Mouse (Mus musculus) midbrain, embryonic 11.5 days (tissue): ENCODE data around the gene Park7. TPM values are rescaled to one million over a fixed set of nuclear protein-coding genes. Genes with fewer than 3 reads are reported as not detected.

Source experiments
- ATAC-seq: fragments of 200-750 bp; cut with Nextera tagmentation; 2 replicates; pipeline ENCODE4 v1.8.0; 2017; ENCODE audit warnings: moderate TSS enrichment, moderate library complexity; ENCODE audit not compliant: low FRiP score
- DNase-seq: peaks from one replicate; pipeline ENCODE4 v3.0.0; 2015; ENCODE audit warnings: low spot score; ENCODE audit errors: missing footprints
- H3K27ac ChIP-seq: fragments of 300-500 bp; sonication (generic); 2 replicates; pipeline ENCODE4 v1.5.1; 2014; ENCODE audit warnings: low read depth, low read length
- H3K27me3 ChIP-seq: fragments of 300-500 bp; sonication (generic); 2 replicates; pipeline ENCODE4 v1.6.1; 2014; ENCODE audit warnings: mild to moderate bottlenecking, low read length, moderate library complexity, mixed read lengths; ENCODE audit not compliant: control insufficient read depth, insufficient read depth
- H3K36me3 ChIP-seq: fragments of 300-500 bp; sonication (generic); 2 replicates; pipeline ENCODE4 v1.6.1; 2014; ENCODE audit warnings: mild to moderate bottlenecking, low read length, moderate library complexity, mixed read lengths; ENCODE audit not compliant: control insufficient read depth, insufficient read depth
- H3K4me1 ChIP-seq: fragments of 300-500 bp; sonication (generic); 2 replicates; pipeline ENCODE4 v1.6.1; 2014; ENCODE audit warnings: low read length; ENCODE audit not compliant: control insufficient read depth, insufficient read depth
- H3K4me2 ChIP-seq: fragments of 300-500 bp; sonication (generic); 2 replicates; pipeline ENCODE4 v1.6.1; 2014; ENCODE audit warnings: mild to moderate bottlenecking, moderate library complexity
- H3K4me3 ChIP-seq: fragments of 300-500 bp; sonication (generic); 2 replicates; pipeline ENCODE4 v1.5.1; 2014; ENCODE audit warnings: low read depth, low read length
- H3K9ac ChIP-seq: fragments of 300-500 bp; sonication (generic); 2 replicates; pipeline ENCODE4 v1.6.1; 2014; ENCODE audit warnings: low read length
- H3K9me3 ChIP-seq: fragments of 300-500 bp; sonication (generic); 2 replicates; pipeline ENCODE4 v1.6.1; 2016; ENCODE audit warnings: low read length; ENCODE audit not compliant: control insufficient read depth
- WGBS: fragments of 180-500 bp; shearing (Covaris S2); extraction: QIAGEN DNeasy Blood & Tissue Kit; methylation state at CpG from one replicate; pipeline ENCODE4 v1.1.7; 2014; 5-methylcytosine and 5-hydroxymethylcytosine counted together
- polyA plus RNA-seq: library from polyadenylated mRNA; unstranded; fragments of >200 nt; fragmentation: Nextera tagmentation; extraction: Ambion mirVana; gene quantifications from 2 replicates; pipeline ENCODE4 v1.2.1, GENCODE M21; 2014

Park7 gene
- polyA plus RNA-seq, 1 experiment from 2014 or later: 406 TPM

GRCm38 (mm10) chr4:150872139-150872651 lies 42.0 kb downstream of the Park7 start:
- Histone ChIP-seq H3K4me2 (no peak overlapping the region), H3K4me3 (no peak overlapping the region), H3K27ac (no peak overlapping the region), H3K4me1 (no peaks in the 10 kb centered on the region), H3K9ac (no peak overlapping the region), H3K9me3 (no peaks in the 10 kb centered on the region), H3K36me3 (peaks cover 6% of the 10 kb centered on the region; the same call in 1 of the 2 replicates), H3K27me3 (no peaks in the 10 kb centered on the region)
- DNase-seq: no peak
- no peak for ATAC-seq
- WGBS: 52% methylated on average over 9 of the region's 9 CpGs

GRCm38 (mm10) chr4:150871392-150872138 lies 42.7 kb downstream of the Park7 start:
- ATAC-seq: no peak
- DNase-seq: no peak
- no peak overlapping the region for H3K27ac ChIP-seq
- no peaks in the 10 kb centered on the region for H3K9me3 ChIP-seq
- no peak overlapping the region for H3K4me3 ChIP-seq
- no peak overlapping the region for H3K9ac ChIP-seq
- no peaks in the 10 kb centered on the region for H3K4me1 ChIP-seq
- H3K27me3 ChIP-seq: no peaks in the 10 kb centered on the region
- no peak overlapping the region for H3K4me2 ChIP-seq
- 48% methylated on average over 10 of the region's 10 CpGs for WGBS
- H3K36me3 ChIP-seq: peaks cover 7% of the 10 kb centered on the region; the same call in 1 of the 2 replicates

GRCm38 (mm10) chr4:150870963-150871391 lies 43.3 kb downstream of the Park7 start:
- H3K27me3 ChIP-seq: no peaks in the 10 kb centered on the region
- H3K27ac ChIP-seq: no peak overlapping the region
- H3K9ac ChIP-seq: no peak overlapping the region
- no peaks in the 10 kb centered on the region for H3K4me1 ChIP-seq
- H3K36me3 ChIP-seq: peaks cover 7% of the 10 kb centered on the region; the same call in 1 of the 2 replicates
- WGBS: 88% methylated on average over 13 of the region's 13 CpGs
- no peak for DNase-seq
- H3K4me2 ChIP-seq: no peak overlapping the region
- no peak overlapping the region for H3K4me3 ChIP-seq
- ATAC-seq: no peak
- H3K9me3 ChIP-seq: no peaks in the 10 kb centered on the region

- Histone ChIP-seq H3K9me3 (no peaks in the 10 kb centered on the region), H3K4me1 (no peaks in the 10 kb centered on the region), H3K9ac (no peak overlapping the region), H3K4me3 (no peak overlapping the region), H3K27ac (no peak overlapping the region), H3K4me2 (no peak overlapping the region), H3K36me3 (peaks cover 7% of the 10 kb centered on the region; the same call in 1 of the 2 replicates), H3K27me3 (no peaks in the 10 kb centered on the region)
- 80% methylated on average over 17 of the region's 17 CpGs for WGBS
- ATAC-seq: no peak
- no peak for DNase-seq
These were observed 44.7 kb downstream of the Park7 start for GRCm38 (mm10) chr4:150869276-150870197.

- H3K4me3 ChIP-seq: no peak overlapping the region
- no peak overlapping the region for H3K4me2 ChIP-seq
- H3K9ac ChIP-seq: no peak overlapping the region
- 83% methylated on average over 2 of the region's 2 CpGs for WGBS
- DNase-seq (no peak), ATAC-seq (no peak)
- no peaks in the 10 kb centered on the region for H3K27me3 ChIP-seq
- no peaks in the 10 kb centered on the region for H3K4me1 ChIP-seq
- peaks cover 7% of the 10 kb centered on the region; the same call in 1 of the 2 replicates for H3K36me3 ChIP-seq
- H3K27ac ChIP-seq: no peak overlapping the region
- H3K9me3 ChIP-seq: no peaks in the 10 kb centered on the region
These were observed 45.4 kb downstream of the Park7 start for GRCm38 (mm10) chr4:150868859-150869258.

GRCm38 (mm10) chr4:150868161-150868560 lies 46.1 kb downstream of the Park7 start:
- 89% methylated on average over 6 of the region's 6 CpGs for WGBS
- no peak for DNase-seq
- H3K4me3 ChIP-seq: no peak overlapping the region
- H3K9ac ChIP-seq: no peak overlapping the region
- no peak overlapping the region for H3K4me2 ChIP-seq
- no peaks in the 10 kb centered on the region for H3K9me3 ChIP-seq
- peaks cover 7% of the 10 kb centered on the region; the same call in 1 of the 2 replicates for H3K36me3 ChIP-seq
- no peaks in the 10 kb centered on the region for H3K4me1 ChIP-seq
- no peak for ATAC-seq
- H3K27ac ChIP-seq: no peak overlapping the region
- H3K27me3 ChIP-seq: no peaks in the 10 kb centered on the region

- H3K4me2 ChIP-seq: no peak overlapping the region
- H3K36me3 ChIP-seq: peaks cover 7% of the 10 kb centered on the region; the same call in 1 of the 2 replicates
- H3K4me1 ChIP-seq: no peaks in the 10 kb centered on the region
- 97% methylated on average over 12 of the region's 12 CpGs for WGBS
- DNase-seq (no peak), ATAC-seq (no peak)
- H3K4me3 ChIP-seq: no peak overlapping the region
- H3K9ac ChIP-seq: no peak overlapping the region
- no peaks in the 10 kb centered on the region for H3K27me3 ChIP-seq
- no peak overlapping the region for H3K27ac ChIP-seq
- H3K9me3 ChIP-seq: no peaks in the 10 kb centered on the region
These were observed 47.7 kb downstream of the Park7 start for GRCm38 (mm10) chr4:150866494-150866893.

- no peak for ATAC-seq
These were observed 48.2 kb downstream of the Park7 start for GRCm38 (mm10) chr4:150866069-150866468.

More at GRCm38 (mm10) chr4:150866069-150866468, 48.2 kb downstream of the Park7 start:
- no peak overlapping the region for H3K9ac ChIP-seq
- no peaks in the 10 kb centered on the region for H3K9me3 ChIP-seq
- no peak overlapping the region for H3K4me3 ChIP-seq
- H3K4me1 ChIP-seq: no peaks in the 10 kb centered on the region
- H3K36me3 ChIP-seq: peaks cover 7% of the 10 kb centered on the region; the same call in 1 of the 2 replicates
- no peak overlapping the region for H3K4me2 ChIP-seq
- WGBS: 93% methylated on average over 11 of the region's 11 CpGs
- no peak for DNase-seq
- H3K27ac ChIP-seq: no peak overlapping the region
- H3K27me3 ChIP-seq: no peaks in the 10 kb centered on the region
